Mouse (Mus musculus) CD4-positive, CD25-positive, alpha-beta regulatory T cell, adult 4 months (primary cell): ENCODE data around the gene Crebrf. TPM values are rescaled to one million over a fixed set of nuclear protein-coding genes. Genes with fewer than 3 reads are reported as not detected.
A peak's percentile ranks its signal among the peaks of the same experiment; 100 is the strongest.

ENCODE experiments used
- ATAC-seq: one replicate; pipeline ENCODE4 v1.8.0; 2017
- polyA plus RNA-seq, 2 experiments: library from polyadenylated mRNA; unstranded; fragments of 100-300 nt; shearing (Covaris generic); gene quantifications; one replicate each; pipeline ENCODE4 v1.2.1; 2017

Crebrf gene
- polyA plus RNA-seq, 2 experiments from 2014 or later: 60.7 to 69.8 TPM

DNA sequence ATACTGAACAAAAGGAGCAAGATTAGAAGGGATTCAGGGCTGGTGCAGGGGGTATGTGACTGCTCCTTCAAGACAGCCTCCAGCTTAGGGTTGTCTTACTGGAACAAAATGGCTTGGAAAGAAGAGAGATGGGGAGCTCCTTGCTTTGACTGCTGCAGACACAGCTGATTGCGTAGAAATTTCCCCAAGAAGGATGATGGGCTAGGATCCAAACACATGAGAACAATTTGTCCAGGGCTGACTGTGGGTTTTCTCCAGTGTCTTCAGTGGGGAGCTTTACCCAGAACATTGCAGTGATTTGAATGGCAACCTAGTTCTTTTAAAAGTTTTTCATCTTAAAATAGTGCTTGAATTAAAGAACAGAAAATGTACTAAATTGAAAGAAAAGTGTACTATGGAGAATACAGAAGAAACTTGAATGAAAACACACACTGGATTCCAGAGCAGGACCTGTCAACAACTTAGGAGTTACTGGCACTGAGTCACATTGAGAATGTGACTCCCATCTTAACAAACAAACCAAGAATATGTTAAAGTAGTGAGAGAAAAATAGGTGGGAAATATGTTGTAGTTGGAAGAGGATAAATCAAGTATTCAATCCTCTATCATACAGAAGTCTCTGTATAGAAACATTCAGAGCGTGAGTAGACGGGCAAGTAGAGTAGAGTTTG, 63.1 kb downstream of the Crebrf start:
- no peak for ATAC-seq

DNA sequence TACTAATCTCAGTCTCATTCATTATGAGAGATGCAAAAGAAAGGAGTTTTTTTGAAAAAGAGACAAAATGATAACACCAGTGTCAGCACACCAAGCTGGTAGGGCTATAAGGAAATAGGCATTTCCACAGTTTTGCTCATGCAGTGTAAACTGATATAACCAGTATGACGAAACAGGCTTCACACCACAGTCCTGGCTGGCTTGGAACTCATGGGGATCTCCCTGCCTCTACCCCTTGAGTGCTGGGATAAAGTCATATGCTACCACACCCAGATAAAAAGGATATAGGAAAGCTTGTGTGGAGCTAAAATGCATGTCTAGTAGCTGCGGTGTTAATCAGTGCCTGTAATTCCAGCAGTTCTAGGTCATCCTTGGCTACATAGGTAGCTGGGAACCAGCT, 64.0 kb downstream of the Crebrf start:
- no peak for ATAC-seq

DNA sequence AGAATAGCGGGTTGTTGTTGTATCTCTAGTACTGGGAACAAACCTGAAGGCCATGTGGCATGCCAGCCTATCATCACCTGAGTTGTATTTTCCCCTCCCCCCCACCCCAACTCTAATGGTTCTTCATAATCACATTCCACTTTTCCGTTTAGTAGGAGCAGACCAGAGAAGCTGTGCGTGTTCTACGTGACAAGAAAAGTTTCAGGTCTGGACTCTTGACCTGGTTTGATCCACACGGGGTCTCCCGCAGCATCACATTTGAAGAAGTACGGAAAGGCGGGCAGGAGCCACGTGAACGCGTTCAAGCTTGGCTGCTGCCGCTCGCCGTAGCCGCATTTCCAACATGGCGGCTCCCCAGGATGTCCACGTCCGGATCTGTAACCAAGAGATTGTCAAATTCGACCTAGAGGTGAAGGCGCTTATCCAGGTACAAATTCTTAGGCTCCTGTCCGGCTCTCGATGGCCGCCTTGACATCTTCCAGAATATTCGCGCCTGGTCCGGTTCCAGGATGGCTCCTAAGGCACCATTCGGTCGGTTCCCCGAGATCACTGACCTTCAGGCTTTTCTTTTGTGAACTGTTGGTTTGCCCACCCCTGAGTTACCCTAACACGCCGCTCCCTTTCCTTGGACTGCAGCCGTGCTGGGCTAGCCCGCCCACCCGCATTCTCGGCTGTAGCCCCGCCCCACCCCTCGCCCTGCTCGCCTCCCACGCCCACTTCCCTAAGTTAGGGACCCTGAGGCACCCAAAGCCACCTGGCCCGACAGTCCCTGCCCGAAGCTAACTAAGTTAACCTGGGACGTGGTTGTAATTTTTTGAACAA, 65.5 kb downstream of the Crebrf start, which contains the start of gene Bnip1:
Gene Bnip1, plus strand, starts transcription at position 317 of the 822 bp plus-strand sequence.
- ATAC-seq: peak; percentile 75

DNA sequence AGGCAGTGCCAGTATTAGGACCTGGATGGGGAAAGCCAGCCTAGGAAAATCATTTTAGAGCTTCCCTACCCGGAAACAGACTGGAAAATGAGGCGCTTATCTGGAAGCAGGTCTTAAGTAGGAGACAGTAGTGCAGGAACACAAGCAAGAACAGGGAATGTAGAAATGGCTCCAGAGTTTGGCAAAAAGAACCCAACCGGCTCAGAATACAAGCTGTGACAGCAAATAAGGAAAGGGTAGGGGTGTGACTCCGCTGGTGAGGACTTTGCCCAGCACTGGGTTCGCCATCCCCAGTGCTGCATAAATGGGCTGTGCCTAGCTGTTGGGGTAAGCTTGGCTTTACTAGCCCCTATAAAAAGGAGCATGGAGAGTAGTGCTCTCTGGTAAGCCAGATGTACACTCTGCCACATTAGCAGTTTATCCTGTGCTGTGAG, 66.2 kb downstream of the Crebrf start:
- ATAC-seq: no peak

DNA sequence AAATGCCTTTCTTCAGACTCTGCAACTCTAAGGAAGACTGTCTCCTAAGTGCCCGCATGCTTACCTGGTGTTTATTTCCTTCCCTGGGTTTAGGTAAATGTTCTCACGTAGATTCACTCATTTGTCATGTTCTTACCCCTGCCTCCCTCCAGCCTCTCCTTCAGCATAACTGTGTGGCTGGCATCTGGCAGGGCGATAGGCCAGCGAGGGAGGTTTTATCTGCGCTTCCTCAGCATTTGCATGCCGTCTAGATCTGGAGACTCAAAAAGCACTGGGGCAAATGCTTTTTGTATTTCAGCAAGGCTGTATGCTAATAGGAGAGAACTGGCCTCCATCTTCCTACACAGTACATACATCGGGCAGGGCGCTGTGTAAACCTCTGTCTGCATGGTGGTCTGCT, 69.1 kb downstream of the Crebrf start:
- no peak for ATAC-seq

DNA sequence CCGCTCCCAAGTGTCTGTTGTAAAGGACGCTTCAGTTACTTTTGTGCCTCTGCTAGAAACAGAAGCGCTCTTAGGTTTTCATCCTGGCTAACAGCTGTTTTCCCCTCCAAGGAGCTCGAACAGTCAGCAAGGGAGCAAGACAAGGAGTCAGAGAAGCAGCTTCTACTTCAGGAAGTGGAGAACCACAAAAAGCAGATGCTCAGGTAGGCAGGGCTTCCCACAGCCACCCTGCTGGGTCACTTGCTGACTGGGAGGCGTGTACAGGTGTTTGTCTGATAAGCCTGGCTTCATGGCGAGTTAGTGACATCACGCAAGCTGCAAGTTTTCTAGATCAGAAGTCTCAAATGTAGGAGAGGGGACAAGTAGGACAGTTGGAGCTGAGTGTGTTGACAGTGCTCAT, 71.1 kb downstream of the Crebrf start:
- ATAC-seq: no peak

DNA sequence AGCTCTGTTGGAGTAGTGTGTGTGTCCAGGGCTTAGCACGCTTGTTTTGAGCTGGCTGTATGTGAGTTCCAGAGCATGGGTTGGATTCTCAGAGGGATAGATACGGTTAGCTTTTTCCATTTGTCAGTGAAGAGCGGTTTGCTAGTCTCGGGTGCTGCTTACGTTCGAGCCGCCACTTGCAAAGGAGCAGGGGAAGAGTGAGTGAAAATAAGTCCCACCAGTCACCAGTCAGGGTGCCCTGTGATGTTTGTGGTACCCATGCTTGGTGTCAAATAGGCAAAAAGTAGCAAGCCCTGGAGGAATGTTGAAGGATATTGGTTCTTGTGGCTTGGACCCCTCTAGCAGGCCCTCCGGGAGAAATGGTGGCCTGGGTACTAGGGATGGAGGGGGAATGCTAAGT, 73.5 kb downstream of the Crebrf start:
- ATAC-seq: no peak

DNA sequence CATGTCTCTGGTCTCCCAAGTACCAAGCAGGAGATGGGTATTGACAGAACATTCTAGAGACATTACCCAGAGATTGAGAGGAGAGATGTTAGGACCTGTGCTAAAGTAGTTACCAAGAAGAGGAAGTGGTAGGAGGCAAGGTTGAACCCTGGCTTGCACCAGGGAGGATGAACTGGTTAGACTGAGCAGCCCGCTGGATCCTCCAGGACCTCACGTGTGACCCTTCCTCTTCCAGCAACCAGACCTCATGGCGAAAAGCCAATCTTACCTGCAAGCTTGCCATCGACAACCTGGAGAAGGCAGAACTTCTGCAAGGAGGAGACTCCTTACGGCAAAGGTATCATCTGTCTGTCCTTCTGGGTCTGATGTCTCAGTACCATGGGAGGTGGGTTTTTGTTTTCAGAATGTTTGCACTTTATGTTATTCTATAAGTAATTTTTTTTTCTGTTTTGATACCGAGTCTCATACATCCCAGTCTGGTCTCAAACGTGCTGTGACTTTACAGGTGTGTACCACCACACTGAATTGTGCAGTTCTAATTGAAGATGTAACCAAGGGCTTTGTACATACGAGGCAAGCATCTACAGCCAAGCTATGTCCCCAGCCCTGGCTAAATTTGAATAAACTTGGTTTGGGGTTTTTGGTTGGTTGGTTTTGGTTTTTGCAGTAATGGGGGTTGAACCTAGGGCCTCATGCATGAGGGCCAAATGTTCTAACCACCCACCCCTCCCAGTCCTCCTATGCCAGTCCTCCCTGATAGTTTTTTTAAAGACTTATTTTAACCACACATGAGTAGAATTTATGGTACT, 74.2 kb downstream of the Crebrf start:
- no peak for ATAC-seq

DNA sequence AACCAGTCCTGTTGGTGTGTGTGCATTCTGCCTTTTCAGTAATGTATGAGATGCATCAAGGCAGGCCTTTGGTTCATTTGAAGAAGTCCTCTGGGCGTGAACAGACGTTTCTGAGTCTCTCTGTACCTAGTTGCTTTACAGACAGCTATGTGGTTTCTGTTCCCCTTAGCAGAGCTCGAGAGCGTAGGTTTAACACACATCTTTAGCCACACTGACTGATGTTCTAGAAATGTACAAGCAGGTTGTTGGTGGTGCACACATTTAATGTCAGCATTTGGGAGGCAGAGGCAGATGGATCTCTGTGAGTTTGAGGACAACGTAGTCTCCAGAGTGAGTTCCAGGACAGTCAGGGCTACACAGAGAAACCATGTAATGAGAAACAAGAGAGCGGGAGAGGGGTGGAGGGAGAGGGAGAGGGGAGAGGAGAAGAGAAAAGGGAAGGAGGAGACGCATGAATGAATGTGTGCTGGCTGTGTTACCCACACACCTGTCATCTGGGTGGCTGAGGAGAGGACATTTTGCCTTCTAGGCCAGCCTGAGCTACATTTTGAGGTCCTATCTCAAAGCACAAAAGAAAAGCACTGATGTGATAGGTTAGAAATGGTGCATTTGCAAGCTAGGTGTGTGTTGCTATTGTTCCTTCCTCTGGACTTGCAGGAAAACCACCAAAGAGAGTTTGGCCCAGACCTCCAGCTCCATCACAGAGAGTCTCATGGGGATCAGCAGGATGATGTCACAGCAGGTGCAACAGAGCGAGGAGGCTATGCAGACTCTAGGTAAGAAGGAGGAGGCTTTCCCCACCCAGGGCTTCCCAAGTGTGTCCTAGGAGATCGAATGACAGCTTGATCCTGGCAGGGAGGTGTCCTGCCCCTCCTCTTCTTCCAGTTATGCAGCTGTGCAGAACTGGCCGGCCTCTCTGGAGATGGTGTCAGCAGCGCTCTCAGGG, 75.1 kb downstream of the Crebrf start:
- ATAC-seq: no peak

DNA sequence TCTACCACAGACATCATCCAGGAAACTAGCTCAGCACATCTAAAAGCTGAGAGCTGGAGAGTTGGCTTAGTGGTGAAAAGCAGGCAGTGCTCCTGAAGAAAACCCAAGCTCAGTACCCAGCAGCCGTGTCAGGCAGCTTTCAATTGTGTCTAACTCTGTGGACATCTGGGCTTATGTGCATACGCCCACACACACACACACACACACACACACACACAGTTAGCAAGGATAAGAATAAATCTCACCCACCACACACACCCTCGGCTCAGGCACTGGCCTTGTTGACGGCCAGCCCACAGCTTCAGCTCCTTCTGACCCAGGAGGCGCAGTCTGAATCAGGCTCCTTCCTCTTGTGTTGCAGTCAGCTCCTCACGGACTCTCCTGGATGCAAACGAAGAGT, 76.1 kb downstream of the Crebrf start:
- ATAC-seq: no peak

DNA sequence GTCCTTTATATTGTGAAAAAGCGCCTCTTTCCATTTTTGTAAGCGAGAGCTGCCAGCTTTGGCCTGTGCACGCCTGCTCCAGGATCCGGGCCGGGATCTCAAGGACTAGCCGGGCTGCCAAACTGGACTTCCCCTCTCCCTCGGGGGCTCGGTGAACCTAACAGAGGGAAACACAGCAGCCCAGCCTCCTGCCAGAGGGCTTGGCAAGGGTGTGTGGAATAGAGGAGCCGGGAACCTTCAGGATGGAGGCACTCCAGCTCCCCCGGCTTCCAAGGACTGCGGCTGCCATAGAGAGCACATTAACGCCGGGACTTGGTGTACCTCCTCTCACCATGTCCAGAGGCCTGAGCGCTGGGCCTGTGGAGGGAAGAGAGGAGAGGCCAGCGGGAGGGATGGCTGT, 76.6 kb downstream of the Crebrf start:
- no peak for ATAC-seq

DNA sequence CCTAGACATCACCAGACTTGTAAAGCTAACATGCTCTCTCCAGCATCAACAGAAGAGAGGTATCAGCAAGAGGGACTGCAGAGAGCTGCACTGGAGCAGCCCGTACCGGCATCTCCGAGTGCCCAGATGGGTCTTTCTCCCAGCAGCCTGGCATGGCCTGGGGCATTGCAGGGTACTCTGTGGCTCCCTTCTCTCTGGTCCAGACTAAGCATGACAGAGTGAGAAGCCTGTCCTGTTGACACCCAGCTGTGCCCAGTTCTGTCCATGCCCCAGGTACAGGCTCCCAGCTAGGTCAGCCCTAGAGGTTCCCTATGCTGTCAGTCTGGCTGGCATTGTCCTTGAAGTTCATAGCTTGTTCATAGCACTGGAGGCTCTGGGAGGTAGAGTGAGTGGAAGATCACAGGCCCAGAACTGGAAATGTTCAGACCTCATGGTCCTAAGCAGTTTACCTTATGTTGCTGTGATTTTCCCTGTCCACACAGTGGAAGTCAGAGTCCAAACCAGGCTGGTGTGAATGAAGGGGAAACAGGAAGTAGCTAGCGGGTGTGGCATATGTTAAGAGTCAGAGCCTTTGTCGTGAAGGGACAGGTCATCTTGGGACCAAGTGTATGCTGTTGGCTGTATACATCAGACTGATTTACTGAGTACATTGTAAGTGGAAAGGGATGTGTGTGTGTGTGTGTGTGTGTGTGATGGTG, 77.8 kb downstream of the Crebrf start:
- ATAC-seq: no peak

DNA sequence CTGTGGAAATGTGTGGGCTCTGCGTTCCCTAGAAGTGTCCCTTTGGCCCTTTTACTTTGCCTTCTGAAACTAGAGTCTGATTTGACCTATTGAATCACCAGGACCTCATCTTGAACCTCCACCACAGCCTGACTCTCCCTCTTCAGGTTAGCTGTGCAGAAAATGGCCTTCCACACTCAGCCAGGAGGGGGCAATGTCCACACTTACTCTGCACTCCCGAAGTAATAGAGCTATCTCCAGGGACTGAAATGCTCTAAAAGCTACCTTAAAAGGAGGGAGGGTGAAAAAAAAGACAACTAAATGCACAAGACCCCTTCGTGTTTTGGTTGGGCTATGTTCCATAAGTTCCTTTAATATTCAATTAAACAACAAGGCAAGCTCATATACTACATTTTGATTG, 79.3 kb downstream of the Crebrf start:
- ATAC-seq: peak; percentile 49

DNA sequence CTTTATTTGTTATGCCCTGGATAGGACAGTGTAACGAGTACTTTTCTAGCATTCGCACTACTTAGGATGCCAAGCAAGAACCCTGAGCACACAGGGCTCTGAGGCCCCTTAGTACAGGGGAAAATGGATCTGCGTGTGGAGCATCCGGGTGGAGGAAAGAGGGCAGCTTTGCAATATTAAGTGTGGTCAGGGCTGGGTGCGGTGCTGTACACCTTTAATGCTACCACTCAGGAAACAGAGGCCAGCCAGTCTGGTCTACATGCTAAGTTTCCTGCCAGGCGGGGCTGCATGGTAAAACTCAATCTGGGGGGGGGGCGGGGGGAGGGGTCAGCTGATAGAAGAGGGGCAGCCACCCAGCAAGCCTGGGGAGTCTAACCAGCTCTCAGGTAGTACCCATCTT, 79.9 kb downstream of the Crebrf start:
- ATAC-seq: no peak

DNA sequence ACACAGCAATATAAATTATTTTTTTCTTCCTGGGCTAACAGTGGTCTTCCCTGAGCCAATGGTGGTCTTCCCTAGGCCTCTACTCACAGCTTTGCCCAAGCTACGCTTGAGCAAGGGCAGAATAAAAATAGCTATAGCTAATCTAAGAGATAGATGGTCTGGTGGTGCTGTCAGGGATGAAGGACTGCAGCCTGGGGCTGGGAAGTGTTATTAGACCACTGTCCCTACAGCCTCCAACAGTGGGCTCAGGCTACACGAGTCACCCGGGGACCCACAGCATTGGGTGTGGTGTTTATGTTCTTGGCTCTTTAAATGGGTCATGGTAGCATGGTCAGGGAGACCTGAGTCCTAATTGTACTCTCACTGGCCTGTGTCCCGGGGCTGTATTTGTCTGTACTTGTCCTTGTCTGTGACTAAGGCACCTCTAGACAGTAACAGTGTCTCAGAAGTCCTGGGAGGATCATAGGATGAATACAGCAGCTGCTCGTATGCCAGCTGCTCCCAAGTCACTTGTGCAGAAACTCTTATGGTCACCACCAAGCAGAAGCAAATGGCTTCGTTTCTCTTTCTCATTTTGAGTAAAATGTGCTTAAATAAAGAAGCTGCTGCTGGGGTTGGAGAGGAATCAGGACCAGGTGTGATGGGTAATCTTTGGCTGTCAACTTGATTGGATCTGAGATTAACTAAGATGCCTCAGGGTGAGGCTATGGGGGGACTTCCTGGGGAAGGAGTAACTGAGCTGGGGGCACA, 82.1 kb downstream of the Crebrf start:
- no peak for ATAC-seq

DNA sequence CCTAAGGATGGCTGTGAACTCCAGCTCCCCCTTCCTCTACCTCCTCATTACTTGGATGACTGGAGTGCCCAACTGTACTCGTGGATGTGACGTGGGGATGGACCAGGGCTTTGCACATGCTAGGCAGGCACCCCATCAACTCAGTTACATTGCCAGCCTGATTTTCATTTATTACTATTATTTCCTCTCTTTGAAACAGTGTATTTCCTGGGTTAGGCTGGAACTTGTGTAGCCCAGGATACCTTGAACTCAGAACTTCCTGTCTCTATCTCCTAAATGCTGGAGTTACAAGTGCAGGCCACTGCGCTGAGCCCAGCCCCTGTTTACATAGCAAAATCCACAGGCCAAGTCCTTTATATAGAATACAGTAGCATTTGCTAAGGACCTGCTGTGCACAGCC, 87.4 kb downstream of the Crebrf start:
- no peak for ATAC-seq

DNA sequence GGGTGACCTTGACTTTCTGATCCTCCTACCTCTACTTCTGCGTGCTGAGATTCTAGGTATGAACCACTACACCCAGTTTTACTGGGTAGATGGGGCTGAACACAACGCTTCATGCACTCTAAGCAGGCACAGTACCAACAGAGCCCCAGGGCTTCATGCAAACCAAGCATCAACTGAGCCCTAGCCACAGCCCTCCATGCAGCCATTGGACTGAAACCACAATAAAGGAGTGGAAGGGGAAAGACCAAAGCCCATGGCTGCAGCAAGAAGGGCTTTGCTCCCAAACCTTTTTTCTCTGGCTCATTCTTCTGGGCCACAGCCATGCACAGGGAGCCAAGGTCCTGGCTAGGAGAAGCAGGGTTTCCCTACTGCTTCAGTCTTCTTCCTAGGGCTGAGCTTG, 97.2 kb downstream of the Crebrf start:
- ATAC-seq: no peak

DNA sequence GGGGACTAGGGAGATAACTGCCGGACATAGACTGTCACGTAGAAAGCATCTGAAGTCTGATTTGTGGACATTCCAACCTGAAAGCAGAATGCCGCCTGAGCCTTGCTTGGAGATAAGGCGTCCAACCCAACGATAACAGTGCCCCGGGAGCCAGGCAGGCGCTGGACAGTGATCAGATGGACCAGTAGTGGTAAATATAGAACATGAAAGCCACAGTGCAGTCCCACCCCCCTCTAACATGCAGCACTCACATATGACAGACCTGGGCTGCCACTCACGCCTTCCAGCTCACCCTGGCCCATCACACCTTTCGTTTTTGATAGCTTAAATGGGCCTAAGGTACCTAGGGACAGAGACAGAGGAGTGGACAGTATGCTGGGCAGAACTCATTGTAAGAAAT, 98.0 kb downstream of the Crebrf start:
- no peak for ATAC-seq

DNA sequence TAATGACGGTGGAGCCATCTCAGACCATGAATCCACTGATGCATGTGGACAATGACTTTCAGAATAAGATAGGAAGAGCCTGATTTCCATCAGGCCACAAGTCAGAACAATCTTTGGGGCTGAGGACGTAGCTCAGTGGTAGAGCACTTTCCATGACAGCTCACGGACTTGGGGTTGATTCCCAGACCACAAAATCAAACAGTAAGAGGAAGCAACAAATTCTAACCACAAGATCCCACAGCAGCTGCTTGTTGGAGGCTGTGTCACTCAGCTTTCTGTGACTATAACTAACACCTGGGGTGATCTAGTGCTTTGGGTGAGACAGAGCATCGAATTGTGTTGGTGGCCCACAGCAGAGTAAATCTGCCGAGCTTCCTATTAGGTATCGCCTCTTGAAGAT, 101.4 kb downstream of the Crebrf start:
- no peak for ATAC-seq

DNA sequence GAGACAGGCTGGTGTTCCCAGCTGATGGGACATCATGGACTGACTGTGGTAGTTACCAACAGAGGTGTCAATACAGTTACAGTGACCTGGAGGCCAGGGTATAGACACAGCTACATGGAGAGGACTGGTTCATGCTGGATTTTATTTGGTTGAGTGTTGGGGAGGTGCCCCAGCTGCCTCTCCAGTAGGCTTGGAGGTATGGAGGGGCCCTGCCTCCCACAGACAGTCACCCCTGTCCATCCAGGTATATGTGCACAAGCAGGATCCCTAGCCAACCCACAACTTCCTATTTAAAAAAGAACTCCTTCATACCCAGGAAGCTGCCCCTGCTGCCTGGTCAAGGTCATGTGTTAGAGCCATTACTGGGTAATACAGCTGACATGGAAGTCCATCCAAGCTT, 102.3 kb downstream of the Crebrf start:
- ATAC-seq: no peak

DNA sequence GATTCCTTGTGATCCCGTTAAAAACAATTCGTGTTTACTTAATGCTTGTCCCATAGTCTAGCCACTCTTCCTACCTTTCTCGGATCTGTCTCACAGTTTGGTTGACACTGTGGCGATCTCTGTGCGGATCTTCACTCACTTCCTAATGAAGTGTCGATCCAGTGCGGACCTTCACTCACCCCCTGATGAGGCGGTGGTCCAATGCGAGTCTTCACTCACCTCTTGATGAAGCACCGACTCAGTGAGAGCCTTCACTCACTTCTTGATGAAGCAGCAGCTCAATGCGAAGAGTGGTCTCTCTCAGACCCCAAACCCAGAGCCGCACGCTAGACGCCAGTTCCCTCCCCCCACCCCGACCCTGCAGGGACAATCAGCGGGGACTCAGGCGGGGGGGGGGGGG, 110.7 kb downstream of the Crebrf start:
- no peak for ATAC-seq
